Mouse (Mus musculus) layer of hippocampus, adult 9-11 months (tissue): Measurements from ENCODE around the gene Rnf182.

Experiments used
- DNase-seq: peaks from one replicate; pipeline ENCODE4 v3.0.0; 2022

Rnf182 gene

DNA sequence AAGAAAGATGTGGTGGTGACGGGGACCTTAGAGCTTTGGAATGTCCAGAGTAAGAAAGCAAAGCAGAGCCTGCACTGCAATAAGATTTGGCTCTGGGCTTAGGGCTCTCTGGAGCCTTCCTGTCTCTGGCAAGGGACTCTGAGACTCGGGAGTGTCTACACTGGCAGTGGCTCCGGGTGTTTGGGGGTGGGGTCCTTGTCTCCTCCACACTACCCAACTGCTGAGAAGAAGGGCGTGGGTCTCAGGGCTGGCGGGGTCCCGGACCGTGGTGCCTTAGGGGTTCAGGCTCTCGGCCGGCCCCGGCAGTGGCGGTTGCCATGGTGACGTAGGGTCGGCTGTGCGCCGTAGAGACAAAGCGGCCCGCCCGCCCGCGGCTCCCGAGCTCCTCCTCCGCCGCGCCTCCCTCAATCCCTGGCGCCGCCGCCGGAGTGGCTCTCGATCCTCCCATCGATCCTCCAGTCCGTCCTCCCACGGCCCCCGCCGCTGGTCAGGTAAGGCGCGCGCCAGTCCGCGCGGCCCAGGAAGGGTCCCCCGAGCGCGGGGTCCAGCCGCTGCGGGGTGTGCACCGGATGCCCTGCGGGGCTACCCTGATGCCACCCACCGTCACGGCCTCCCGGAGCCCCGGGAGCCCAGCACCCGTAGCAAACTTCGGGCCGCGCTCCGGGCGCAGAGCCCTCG is at the start of gene Rnf182:
Gene Rnf182, plus strand, starts transcription at position 134 of the 678 bp plus-strand sequence.
- peak; percentile 78 for DNase-seq

DNA sequence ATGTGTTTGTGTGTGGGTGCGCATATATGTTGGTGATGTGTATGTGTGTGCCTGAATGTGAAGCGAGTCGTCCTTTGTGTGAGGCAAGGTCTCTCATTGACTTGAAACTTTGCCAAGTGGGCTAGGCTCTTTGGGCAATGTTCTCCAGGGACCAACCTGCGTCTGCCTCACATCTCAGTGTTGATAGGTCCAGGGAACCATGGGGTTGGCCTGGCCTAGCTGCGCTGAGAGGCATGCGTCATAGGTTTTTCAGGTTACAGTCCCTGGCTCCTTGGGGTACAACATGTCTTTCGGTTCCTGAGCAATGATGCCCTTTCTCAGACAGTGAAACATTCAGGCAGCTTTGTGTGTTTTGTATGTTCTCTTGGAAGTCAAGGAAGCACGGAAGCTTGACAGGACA is 49.3 kb upstream of the Rnf182 start:
- no peak for DNase-seq

DNA sequence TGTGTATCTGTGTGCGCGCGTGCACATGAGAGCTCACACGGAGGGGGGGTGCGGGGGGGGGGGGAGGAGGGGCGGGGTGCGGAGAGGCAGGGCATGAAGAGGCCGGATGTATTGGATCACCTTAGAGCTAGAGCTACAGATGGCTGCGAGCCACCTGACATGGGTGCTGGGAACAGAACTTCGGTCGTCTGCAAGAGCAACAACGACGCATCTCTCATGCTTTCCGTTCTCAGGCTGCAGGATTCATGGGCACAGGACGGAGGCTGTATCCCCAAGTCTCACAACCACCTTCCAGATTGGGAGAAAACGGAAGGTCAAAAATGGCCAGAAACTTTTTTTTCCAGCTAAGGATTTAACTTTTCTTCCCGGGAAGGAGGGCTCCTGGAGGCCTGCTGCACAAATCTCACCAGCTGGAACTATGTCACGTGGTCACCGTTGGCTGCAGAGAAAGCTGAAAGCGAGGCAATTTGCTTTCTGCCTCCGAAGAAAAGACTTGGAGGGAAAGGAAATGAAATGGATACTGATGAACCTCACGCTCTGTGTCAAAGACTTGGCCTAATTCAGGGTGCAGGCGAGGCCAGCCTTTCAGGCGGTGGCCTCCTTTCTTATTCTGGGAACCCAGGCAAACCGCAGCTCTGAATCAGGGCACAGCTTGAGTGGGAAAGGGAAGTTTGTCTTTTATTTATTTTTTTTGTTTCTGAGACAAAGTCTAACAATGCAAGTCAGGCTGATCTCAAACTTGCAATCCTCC is 48.2 kb upstream of the Rnf182 start:
- DNase-seq = peak; percentile 49

DNA sequence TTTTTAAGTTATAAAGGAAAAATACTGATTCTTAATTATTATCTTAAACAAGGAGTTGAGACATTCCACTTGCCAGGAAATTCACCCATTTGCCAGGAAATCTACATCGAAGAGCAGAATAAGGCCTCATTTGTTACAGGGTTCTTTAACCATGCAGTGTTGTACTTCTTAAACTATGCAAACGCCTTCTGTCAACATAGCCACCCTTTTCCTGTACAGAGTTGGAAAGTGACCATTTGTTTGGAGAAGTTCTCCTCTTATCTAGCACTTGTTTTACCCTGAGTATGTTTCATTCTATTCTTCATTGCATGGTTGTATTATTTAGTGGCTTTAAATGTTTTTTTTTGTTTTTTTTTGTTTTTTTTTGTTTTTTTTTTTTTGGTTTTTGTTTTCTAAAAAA is 41.5 kb upstream of the Rnf182 start:
- DNase-seq = no peak

DNA sequence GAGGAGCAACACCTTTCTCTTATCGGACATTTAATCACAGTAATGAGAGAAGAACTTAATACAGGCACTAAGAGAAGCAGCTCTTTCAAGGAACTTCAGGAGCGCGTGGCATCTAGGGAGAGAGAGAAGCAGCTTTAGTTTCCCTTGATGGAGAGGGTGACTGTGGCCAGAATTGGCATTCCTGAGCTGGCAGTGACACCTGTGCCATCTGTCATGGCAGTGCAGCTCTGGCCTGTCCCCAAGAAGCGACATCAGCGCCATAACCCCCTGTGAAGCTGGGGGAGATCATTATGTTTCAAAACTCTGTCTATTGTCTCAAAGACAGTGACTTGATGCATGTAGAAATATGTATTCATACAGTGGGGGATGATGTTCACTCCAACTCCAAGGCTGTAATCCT is 40.1 kb upstream of the Rnf182 start:
- DNase-seq = no peak

DNA sequence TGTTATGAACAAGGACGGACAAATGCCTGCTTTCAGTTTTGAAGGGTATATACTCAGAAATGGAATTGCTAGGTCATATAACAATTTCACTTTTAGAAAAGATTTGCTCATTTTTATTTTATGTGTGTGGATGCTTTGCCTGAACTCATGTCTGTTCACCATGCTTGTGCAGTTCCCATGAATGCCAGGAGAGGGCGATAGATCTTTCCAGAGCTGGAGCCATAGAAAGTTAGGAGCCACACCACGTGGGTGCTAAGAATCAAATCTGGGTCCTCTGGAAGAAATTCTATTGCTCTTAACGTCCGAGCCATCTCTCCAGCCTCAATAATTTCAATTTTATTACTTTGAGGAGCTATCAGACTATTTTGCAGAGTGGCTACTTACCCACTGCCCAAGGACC is 38.3 kb upstream of the Rnf182 start:
- DNase-seq = no peak

DNA sequence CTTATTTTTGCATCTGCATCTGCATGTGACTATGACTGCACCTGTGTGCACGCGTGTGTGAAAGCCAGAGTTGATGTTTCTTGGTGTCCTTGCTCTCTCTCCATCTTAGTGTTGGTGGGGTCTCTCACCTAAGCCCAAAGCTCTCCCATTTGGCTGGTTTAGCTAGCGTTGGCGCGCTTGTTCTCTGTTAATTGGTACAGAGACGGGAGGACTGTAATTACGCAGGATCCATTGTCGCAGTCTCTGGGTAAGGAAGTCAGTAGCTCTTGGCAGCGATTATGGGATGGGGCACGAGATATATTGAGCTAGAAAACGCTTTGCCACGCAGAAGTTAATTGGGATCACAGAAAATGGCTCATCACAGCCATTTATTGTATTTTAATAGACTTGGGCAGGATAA is 37.7 kb upstream of the Rnf182 start:
- DNase-seq = no peak

DNA sequence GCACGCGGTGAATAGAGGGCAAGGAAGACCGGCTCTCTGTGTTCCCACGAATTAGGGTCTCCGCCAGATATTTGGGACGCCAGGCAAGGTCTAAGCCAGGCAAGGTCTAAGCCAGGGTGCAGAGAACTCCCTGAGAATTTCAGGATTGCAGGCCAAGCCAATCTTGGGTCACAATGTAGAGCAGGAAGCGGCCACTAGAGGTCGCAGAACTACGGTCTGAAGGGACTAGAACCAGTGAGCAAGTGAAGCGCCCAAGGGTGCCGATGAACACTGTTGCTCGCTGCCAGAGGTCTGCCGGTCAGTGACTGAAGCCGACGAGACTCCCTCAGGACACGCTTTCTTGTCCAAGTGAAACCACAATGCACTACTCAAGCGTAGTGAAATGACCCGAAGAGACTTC is 35.8 kb upstream of the Rnf182 start:
- DNase-seq = no peak

DNA sequence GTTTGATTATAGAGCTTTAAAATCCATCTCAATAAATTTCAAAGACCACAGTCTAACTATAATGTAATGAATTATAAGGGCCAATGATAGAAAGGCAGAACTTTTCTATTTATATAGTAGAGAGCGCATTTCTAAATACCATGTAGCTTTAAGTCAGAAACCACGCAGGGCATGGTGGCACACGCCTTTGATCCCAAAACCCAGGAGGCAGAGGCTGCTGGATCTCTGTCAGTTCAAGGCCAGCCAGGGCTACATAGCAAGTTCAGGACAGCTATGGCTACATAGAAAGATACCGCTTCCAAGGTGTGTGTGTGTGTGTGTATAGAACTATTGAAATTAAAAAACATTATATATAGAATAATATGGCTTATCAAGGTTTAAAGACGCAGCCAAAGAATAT is 34.8 kb upstream of the Rnf182 start:
- DNase-seq = no peak

DNA sequence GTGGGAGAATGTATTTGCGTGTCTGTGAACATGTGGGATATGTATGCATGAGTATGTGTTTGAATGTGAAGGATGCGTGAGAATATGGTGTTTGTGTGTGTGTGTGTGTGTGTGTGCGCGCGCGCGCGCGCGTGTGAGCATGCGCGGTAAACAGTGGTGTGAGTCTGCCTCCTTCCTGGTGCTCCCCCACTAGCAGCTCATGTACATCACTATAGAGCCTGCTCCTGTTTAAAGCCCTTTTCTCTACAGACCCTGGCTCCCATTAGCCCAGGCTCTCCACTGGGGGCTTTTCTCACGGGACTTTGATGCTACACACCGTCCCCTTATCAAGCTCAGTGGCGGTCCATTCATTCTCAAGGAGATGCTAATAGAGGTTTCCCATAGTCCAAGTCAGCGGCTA is 32.5 kb upstream of the Rnf182 start:
- no peak for DNase-seq

DNA sequence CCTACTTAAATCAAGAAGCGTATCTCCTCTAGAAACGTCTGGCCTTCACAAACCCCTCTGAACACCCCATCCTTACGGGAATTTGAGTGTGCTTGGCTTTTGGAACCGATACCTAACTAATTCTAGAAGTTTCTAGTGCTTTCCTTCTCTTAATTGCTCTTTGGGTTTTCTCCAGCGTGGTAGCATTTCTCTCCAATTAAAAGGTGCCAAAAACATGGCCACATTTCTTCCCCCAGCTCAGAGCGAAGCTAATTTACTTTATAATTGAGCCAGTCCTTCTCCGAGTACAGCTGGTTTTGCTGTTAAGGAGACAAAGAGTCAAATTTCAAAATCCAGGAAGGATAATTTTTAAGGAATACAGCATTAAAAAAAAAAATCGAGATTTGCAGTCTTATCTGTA is 32.0 kb upstream of the Rnf182 start:
- DNase-seq = no peak

DNA sequence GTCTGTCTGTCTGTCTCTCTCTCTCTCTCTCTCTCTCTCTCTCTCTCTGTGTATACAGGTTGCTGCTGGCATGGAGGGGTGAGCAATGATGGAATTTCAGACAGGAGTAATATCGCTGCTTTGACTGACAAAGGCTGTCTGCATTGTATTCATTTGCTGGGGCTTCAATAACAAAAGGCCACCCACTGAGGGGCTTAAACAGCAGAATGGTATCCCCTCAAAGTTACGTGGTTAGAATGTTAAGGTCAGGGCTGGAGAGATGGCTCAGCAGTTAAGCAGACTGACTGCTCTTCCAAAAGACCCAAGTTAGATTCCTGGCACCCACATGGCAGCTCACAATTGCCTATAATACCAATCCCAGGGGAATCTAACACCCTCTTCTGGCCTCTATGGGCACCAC is 30.2 kb upstream of the Rnf182 start:
- no peak for DNase-seq

DNA sequence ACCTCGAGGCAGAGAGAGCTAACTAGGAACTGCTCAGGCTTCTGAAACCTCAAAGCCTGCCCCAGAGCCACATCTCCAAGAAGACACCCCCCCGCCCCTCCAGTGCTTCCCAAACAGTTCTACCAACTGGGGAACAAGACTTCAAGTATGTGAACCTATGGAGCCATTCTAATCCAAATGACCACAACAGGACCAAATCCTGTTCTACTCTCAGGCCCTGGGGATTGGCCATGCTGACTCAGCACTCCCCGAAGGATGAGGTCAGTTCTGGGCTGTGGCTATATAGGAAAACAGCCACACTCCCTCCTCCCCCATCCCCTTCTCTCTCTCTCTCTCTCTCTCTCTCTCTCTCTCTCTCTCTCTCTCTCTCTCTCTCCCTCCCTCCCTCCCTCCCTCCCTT is 28.5 kb upstream of the Rnf182 start:
- no peak for DNase-seq

DNA sequence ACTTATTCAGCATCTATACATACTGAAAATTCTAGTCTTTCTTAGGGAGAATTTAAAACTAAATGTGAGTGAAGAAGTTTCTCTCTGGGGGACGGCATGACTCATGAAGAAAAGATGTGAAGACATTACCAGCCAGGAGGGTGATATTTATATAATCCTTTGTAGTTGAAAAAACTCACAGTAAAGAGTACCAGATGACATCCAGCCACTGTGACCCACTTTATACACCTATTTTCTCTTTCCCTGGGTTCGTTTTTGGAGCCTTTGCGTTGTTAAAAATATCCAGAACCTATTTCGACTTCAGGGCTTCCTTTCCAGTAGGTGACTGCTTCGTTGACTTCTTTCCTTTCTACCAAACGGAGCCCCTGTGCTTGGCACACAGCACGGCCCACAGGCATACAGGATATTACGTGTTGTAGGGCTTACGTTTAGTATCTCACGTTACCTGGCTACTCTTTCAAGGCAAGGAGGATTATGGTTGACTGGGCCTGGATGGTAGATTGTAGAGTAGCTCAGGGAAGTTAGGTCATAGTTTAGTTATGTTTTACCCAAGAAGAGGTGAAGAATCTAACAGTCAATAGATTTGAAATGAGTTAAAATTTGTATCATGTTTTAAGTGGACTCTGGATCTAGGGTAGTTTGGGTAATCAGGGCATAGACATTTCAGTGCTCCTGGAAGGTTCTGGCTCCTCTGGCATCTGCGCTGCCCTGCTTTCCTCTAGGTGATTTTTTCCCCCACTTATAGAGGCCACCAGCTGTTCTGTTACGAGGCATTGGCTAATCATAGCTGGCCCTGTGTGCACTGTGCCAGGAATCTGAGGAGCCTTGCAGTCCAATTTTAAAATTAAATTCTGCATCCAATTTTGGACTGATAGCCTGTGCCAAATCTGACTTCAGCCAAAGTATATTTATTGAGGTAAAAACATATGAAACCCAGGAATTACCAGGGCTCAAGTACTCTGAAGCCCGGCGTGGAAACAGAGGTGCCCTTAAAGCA is 27.4 kb upstream of the Rnf182 start:
- no peak for DNase-seq

DNA sequence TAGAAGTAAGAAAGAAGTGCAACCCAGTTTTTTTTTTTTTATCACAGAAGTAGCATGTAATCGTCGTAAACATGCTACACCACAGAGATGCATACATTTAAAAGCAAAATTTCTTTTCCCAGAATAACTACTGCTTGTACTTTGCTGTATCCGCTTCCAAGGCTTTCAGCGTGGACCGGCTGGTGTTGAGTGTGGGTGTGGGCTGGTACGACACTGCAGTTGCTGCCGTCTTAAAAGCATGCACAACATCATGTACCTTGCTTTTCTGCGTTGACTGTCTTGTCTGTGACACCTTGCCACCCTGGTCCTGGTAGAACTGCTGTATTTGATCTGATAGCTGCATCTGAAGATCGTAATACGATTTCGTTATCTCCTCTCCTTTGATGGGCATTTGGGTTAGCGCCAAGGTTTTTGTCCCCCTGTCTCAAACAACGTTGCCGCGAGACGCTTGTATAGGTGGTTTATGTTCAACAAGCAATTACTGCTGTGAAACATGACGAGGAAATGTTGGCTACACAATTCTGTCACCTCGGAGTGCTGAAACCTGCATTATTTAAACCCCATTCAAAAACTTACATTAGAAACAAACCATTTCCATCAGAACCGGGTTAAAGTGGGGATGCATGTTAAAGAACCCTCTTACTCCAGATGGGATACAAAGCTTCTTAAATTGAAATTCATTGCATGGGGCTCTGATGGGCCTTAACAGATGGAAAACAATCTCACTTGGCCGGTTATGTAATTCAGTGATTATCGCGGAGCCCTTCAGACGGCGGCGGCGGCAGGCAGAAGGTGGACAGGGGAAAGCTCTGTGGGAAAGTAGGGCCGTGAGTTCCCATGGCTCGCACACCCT is 23.5 kb upstream of the Rnf182 start:
- no peak for DNase-seq

DNA sequence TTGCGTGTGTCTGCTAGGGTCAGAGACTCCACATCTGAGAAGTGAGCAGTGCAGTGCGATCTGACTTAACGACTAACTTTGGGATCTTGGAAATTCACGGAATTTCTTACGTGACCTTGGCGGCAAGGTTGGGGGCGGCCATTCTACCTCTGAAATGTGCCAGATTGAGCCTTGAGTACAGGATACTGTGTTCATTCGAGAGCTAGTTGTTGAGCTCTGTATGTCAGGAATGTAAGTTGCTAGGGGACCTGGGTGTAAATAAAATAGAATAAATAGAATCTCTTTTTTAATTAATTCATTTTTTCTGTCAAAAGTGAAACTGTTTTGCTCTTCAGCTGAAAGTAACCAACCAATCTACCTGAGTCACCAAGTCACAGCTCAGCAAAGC is 22.8 kb upstream of the Rnf182 start:
- DNase-seq = no peak

DNA sequence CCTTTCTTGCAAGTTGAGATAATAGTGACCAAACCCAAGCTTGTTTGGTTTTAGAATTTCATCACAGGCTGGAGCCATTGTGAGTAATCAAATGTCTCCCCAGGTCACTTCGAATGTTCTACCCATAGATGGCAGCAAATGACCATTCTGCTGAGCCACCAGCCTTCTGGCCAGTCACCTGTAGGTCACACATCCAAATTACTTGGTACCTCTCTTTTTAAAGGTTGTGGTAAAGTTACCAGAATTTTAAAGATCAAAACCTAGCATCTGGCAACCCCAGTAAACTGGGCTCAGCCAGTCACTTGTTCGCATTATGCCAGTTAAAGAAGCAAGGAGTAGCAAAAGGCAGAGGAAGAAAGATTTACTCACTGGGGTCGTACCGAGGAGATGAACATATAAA is 19.6 kb upstream of the Rnf182 start:
- DNase-seq = no peak

DNA sequence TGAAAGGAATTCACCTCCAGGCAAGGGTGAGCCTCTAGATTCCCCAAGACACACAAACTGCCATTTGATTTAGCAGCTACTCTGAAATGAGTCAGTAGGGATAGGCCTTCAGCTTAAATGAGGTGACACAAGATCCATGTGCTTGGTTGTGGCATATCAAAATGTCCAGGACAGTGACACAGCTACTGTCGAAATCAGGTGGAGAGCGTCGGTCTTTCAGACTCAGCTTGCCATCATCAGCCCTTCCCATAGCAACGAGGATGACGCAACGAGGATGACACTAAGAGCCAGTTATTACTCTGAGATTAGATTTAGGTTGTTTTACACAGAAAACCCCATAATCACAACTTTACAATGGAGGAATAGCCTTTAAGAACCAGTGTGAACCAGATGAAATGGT is 14.5 kb upstream of the Rnf182 start:
- no peak for DNase-seq

DNA sequence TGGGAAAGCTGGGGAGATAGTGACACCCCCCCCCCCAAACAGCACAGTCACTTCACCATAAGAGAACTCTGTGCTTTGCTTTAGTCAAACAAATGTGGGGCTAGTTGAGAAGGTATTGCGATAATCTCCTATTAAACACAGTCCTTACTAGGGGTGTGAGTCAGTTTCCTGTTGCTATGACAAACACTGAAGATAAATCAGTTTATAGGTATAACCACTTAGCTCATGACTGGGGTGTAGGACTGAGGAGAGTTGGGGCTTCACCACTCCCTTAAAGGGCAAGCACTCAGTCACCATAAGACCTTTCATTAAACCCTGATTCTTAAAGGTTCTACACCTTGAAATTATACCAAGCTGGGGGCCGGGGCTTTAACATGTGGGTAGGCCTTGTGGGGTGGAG is 13.1 kb upstream of the Rnf182 start:
- DNase-seq = no peak

DNA sequence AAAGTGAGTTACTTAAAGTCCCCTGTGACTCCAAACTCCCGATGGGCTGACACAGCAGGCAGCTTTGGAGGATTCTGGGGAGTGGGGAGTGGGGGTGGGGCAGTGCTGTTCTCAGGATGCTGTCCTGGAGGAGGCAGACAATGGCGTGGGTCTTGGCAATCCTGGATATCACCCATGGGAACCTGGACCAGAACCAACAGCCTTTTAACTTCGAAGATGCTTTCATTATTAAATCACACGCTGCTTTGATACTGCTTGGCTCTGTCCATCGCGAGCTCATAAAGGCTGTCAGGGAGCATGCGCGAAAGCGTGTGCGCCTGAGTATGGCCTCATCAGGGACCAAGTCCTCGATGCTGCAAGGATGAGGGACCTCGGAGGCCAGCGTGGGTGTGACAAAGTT is 12.5 kb upstream of the Rnf182 start:
- no peak for DNase-seq

DNA sequence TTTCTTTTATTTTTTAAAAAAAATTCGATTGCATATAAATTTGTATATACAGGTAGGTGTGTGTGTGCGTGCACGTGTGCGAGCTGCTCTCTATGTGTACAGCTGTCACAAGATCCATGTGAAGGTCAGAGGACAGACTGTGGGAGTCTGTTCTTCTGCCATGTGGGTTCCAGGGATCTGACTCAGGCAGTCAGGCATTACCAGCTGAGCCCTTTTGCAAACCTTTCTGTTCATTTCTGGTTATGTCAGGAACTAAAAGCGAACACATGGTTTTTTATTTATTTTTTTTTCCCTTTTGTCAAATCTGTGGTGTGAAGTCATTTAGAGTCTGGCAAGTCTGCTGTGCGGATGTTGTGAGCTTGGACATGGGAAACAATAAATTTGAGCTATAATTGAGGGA is 6.7 kb upstream of the Rnf182 start:
- peak; percentile 63 for DNase-seq

DNA sequence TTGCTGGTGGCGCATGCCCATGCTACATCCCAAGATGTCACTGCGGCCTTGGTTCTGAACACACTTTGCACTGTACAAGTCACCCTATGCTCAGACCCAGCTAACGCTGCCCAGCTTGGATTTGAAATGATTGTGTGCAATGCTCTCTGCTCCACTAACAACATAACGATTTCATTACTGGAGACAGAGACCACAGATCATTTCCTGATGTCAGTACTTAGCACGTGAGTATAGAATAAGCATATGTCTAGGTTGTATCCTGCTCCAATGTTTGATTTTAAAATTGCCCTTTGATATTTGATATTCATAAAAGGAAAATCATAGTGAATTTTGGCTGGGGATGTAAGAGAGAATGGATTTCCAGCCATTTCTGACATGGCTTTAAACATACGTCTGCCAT is 3.5 kb upstream of the Rnf182 start:
- no peak for DNase-seq

DNA sequence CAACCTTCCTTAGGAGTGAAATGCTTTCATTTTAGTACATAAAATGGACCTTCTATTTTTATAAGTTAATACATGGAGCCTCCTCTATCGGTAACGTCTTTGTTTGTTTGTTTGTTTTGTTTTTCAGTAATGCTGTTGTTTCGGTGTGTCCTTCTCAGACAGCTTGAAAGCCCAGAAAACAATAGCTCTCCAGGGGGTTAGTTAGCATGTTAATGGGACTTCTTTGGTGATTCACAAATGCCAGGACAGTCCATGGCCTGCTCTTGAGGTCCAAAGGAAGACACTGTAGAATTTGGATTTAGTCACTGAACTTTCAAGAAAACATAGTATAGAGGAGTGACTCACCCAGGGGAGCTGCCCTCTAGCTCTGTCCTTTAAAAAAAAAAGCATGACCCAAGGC is 843 bp upstream of the Rnf182 start:
- DNase-seq = no peak
